18 mouse cellular contexts compared by ENCODE assay signal in genomic region chr4:126782996-126783395, GRCm38 (mm10). TPM values are rescaled to one million over a fixed set of nuclear protein-coding genes. Genes with fewer than 3 reads are reported as not detected.
A peak's percentile ranks its signal among the peaks of the same experiment; 100 is the strongest.
DNase-seq lines count a peak whose midpoint lies in the region; ATAC-seq lines count a peak whose summit lies in the region.
"Had no signal": no experiment of that assay in that cellular context is flagged by ENCODE, and none has a peak within 500 bp of the region (broad histone marks: within the 10 kb centered on the region; RNA-seq: fewer than 3 reads in every experiment).

No protein-coding gene starts in this region.

- H3K9me3 ChIP-seq in intestine, embryonic 14.5 days (ENCODE audit: control insufficient read depth, low read length): no peaks in the 10 kb centered on the region
- H3K9me3 ChIP-seq in intestine, embryonic 16.5 days (ENCODE audit: control insufficient read depth, low read length): no peaks in the 10 kb centered on the region
- H3K9me3 ChIP-seq: midbrain, embryonic 15.5 days; neural tube, embryonic 15.5 days had no signal

- H3K4me2 ChIP-seq in intestine, embryonic 14.5 days (ENCODE audit: low read length): no peak overlapping the region
- no peak overlapping the region for H3K4me2 ChIP-seq in intestine, embryonic 16.5 days (ENCODE audit: low read depth, low read length)
- H3K4me2 ChIP-seq: midbrain, embryonic 15.5 days; neural tube, embryonic 15.5 days had no signal

- no peak overlapping the region for H3K9ac ChIP-seq in intestine, embryonic 14.5 days (ENCODE audit: low read length)
- H3K9ac ChIP-seq in intestine, embryonic 16.5 days (ENCODE audit: low read depth, low read length): no peak overlapping the region
- H3K9ac ChIP-seq: midbrain, embryonic 15.5 days; neural tube, embryonic 15.5 days had no signal

- H3K4me1 ChIP-seq in intestine, embryonic 14.5 days (replicated peaks; ENCODE audit: control insufficient read depth, insufficient read depth, low read length): no peaks in the 10 kb centered on the region
- no peaks in the 10 kb centered on the region for H3K4me1 ChIP-seq in intestine, embryonic 16.5 days (ENCODE audit: control insufficient read depth, insufficient read depth, low read length)

- no peak overlapping the region for H3K27ac ChIP-seq in intestine, embryonic 14.5 days (ENCODE audit: low read depth)
- no peak overlapping the region for H3K27ac ChIP-seq in intestine, embryonic 16.5 days (ENCODE audit: low read length)
- H3K27ac ChIP-seq: midbrain, embryonic 15.5 days; neural tube, embryonic 15.5 days had no signal

- H3K4me3 ChIP-seq in intestine, embryonic 14.5 days (ENCODE audit: low read depth, low read length): no peak overlapping the region
- H3K4me3 ChIP-seq in intestine, embryonic 16.5 days (ENCODE audit: low read length): no peak overlapping the region
- H3K4me3 ChIP-seq: midbrain, embryonic 15.5 days; neural tube, embryonic 15.5 days had no signal

- DNase-seq in intestine, embryonic 14.5 days (ENCODE audit: low spot score): peak; percentile 43
- DNase-seq in cerebellum, adult 9-11 months: peak; percentile 43
- peak; percentile 57 to 70 for DNase-seq in layer of hippocampus, adult 8-10 months (ENCODE audit: low spot score in 2 of 2)
- DNase-seq in right cerebral cortex, postnatal 10 days (ENCODE audit: low spot score in 2 of 2): peak; percentile 74 to 77
- DNase-seq in spleen, postnatal 10 days (ENCODE audit: low spot score in 2 of 2): no peak
- DNase-seq in gastrocnemius, postnatal 14 days: no peak
- DNase-seq: adrenal gland, postnatal 10 days; heart, adult 18-20 months; heart, postnatal 36 days; kidney, adult 11 months; spleen, adult 18-20 months had no signal

- intact Hi-C loops in gastrocnemius, postnatal 14 days (cut with DNase I; ENCODE audit: low total_unique reads): no loop called here

- H3K36me3 ChIP-seq in intestine, embryonic 14.5 days (ENCODE audit: control insufficient read depth, insufficient read depth, low read length): no peaks in the 10 kb centered on the region
- H3K36me3 ChIP-seq in intestine, embryonic 16.5 days (ENCODE audit: control insufficient read depth, insufficient read depth, low read length): no peaks in the 10 kb centered on the region
- H3K36me3 ChIP-seq: midbrain, embryonic 15.5 days; neural tube, embryonic 15.5 days had no signal

- no peak for ATAC-seq in intestine, embryonic 14.5 days (replicated peaks; ENCODE audit: low FRiP score, low TSS enrichment, low read depth)
- ATAC-seq in intestine, embryonic 16.5 days: no peak
- ATAC-seq: CD4-positive, CD25-positive, alpha-beta regulatory T cell, adult 4 months; lung, postnatal 0 days; midbrain, embryonic 15.5 days; Patski had no signal

- H3K27me3 ChIP-seq in intestine, embryonic 14.5 days (replicated peaks; ENCODE audit: control insufficient read depth, insufficient read depth, low read length): no peaks in the 10 kb centered on the region
- no peaks in the 10 kb centered on the region for H3K27me3 ChIP-seq in intestine, embryonic 16.5 days (replicated peaks; ENCODE audit: control insufficient read depth, insufficient read depth, low read length)
- H3K27me3 ChIP-seq: midbrain, embryonic 15.5 days; neural tube, embryonic 15.5 days; Patski had no signal

- 72% methylated on average over 8 of the region's 8 CpGs for WGBS in intestine, embryonic 14.5 days
- 70% methylated on average over 8 of the region's 8 CpGs for WGBS in intestine, embryonic 16.5 days

RNA-seq across cellular contexts. Expression of gene AU040320, which starts 29.7 kb away (rescaled TPM):
- 27.2 and 28.9 TPM in 2 replicates for polyA plus RNA-seq in intestine, embryonic 14.5 days (2014; fragmentation: Nextera tagmentation; extraction: Ambion mirVana)
- 36.4 and 44.0 TPM in 2 replicates for polyA plus RNA-seq in intestine, embryonic 16.5 days (2015; fragmentation: Nextera tagmentation; extraction: Ambion mirVana)
- 10 to 100 TPM; 63.5 to 77.5 (median 67.4) TPM for total RNA-seq in layer of hippocampus, adult 8-10 months (2022)
- total RNA-seq in gastrocnemius, postnatal 14 days (2021): 10 to 100 TPM; 21.7 to 24.3 TPM

RNA-seq across cellular contexts. Expression of gene Ncdn, which starts 29.8 kb away (rescaled TPM):
- 29.0 and 29.8 TPM in 2 replicates for polyA plus RNA-seq in intestine, embryonic 14.5 days (2014; fragmentation: Nextera tagmentation; extraction: Ambion mirVana)
- polyA plus RNA-seq in intestine, embryonic 16.5 days (2015; fragmentation: Nextera tagmentation; extraction: Ambion mirVana): 25.6 and 27.4 TPM in 2 replicates
- total RNA-seq in layer of hippocampus, adult 8-10 months (2022): 1,000 to 10,000 TPM; 1,589 to 1,685 (median 1,649) TPM
- total RNA-seq in gastrocnemius, postnatal 14 days (2021): 10 to 100 TPM in 1 of 2 experiments, 1 to 10 TPM in 1; 7.4 to 10.6 TPM

RNA-seq across cellular contexts. Expression of gene Tfap2e, which starts 47.0 kb away (rescaled TPM):
- polyA plus RNA-seq in intestine, embryonic 14.5 days (2014; fragmentation: Nextera tagmentation; extraction: Ambion mirVana): not detected in 2 replicates
- not detected in 2 replicates for polyA plus RNA-seq in intestine, embryonic 16.5 days (2015; fragmentation: Nextera tagmentation; extraction: Ambion mirVana)
- not detected for total RNA-seq in layer of hippocampus, adult 8-10 months (2022)
- not detected for total RNA-seq in gastrocnemius, postnatal 14 days (2021)
- total RNA-seq: adrenal gland, postnatal 10 days; heart, adult 18-20 months; heart, postnatal 36 days; left cerebral cortex, postnatal 25 days had no signal
- polyA plus RNA-seq: CD4-positive, CD25-positive, alpha-beta regulatory T cell, adult 4 months; lung, postnatal 0 days; Patski had no signal

Comparison
In these comparisons a context has a peak if more than half of its experiments do, and no peak if none do; other contexts are left out.
1. DNase-seq: peak in intestine, embryonic 14.5 days (single experiment), cerebellum, adult 9-11 months (single experiment), layer of hippocampus, adult 8-10 months (2 of 2) and right cerebral cortex, postnatal 10 days (2 of 2); none in spleen, postnatal 10 days (0 of 2) and gastrocnemius, postnatal 14 days (single experiment).
2. RNA of gene Ncdn, which starts 29.8 kb away (total RNA-seq): 1,589 to 1,685 TPM in layer of hippocampus, adult 8-10 months; 7.4 to 10.6 TPM in gastrocnemius, postnatal 14 days; every median in the first group is over 100 times any median in the second.